Mouse (Mus musculus) kidney, embryonic 16.5 days (tissue): ENCODE measurements around the gene Cyp2c68. TPM values are rescaled to one million over a fixed set of nuclear protein-coding genes. Genes with fewer than 3 reads are reported as not detected.
"Not testable (repeated sequence)": the region's sequence is repeated elsewhere in the genome, so short reads cannot be mapped to it uniquely, and the experiment has no call there.

Source experiments
- ATAC-seq: fragments of 200-750 bp; cut with Nextera tagmentation; 2 replicates; pipeline ENCODE4 v1.8.0; 2017; ENCODE audit warnings: moderate TSS enrichment; ENCODE audit not compliant: low FRiP score, low TSS enrichment
- H3K27ac ChIP-seq: fragments of 300-500 bp; sonication (generic); 2 replicates; pipeline ENCODE4 v1.5.1; 2014; ENCODE audit warnings: low read length
- H3K27me3 ChIP-seq: fragments of 300-500 bp; sonication (generic); 2 replicates; pipeline ENCODE4 v1.6.1; 2014; ENCODE audit warnings: low read length, control low read depth, mixed read lengths; ENCODE audit not compliant: insufficient read depth
- H3K36me3 ChIP-seq: fragments of 300-500 bp; sonication (generic); 2 replicates; pipeline ENCODE4 v1.6.1; 2014; ENCODE audit warnings: low read length, control low read depth, mixed read lengths; ENCODE audit not compliant: insufficient read depth
- H3K4me1 ChIP-seq: fragments of 300-500 bp; sonication (generic); 2 replicates; pipeline ENCODE4 v1.6.1; 2014; ENCODE audit warnings: low read length, control low read depth, mixed read lengths; ENCODE audit not compliant: insufficient read depth
- H3K4me2 ChIP-seq: fragments of 300-500 bp; sonication (generic); replicated peaks from 2 replicates; pipeline ENCODE4 v1.6.1; 2014; ENCODE audit warnings: low read depth, low read length
- H3K4me3 ChIP-seq: fragments of 300-500 bp; sonication (generic); 2 replicates; pipeline ENCODE4 v1.5.1; 2014; ENCODE audit warnings: mild to moderate bottlenecking, low read length
- H3K9ac ChIP-seq: fragments of 300-500 bp; sonication (generic); replicated peaks from 2 replicates; pipeline ENCODE4 v1.6.1; 2014; ENCODE audit warnings: low read length
- H3K9me3 ChIP-seq: fragments of 300-500 bp; sonication (generic); 2 replicates; pipeline ENCODE4 v1.6.1; 2016; ENCODE audit warnings: low read length, control low read depth
- WGBS: fragments of 180-500 bp; shearing (Covaris S2); extraction: QIAGEN DNeasy Blood & Tissue Kit; methylation state at CpG from one replicate; pipeline ENCODE4 v1.1.7; 2014; 5-methylcytosine and 5-hydroxymethylcytosine counted together
- polyA plus RNA-seq: library from polyadenylated mRNA; unstranded; fragments of >200 nt; fragmentation: Nextera tagmentation; extraction: Ambion mirVana; gene quantifications from 2 replicates; pipeline ENCODE4 v1.2.1, GENCODE M21; 2015

Cyp2c68 gene
- 0.44 and 0.59 TPM in 2 replicates for polyA plus RNA-seq

DNA sequence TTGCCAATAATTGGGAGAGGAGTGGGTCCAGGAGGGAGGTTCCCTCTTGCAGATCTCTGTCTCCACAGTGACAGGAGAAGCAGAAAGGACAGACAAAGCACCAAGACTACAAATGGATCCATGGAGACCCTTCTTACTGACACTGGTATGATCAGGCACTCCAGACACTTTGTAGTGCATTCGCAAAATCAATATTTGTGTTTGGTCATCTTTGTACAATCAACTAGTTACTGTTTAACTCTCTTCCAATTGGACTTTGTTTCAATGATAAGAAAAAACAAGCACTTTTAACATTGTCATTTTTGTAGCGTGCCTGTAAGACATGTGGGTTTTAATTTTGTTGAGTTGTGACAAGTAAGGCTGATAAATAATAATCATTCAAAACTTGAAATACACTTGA is at the start of gene Cyp2c68:
TSS of gene Cyp2c68 (minus strand) at position 135 of the 400 bp plus-strand sequence.
- WGBS, result 91% methylated on average over 2 of the region's 2 CpGs
- no peak for ATAC-seq
- no peaks in the 10 kb centered on the region for H3K36me3 ChIP-seq
- H3K27ac ChIP-seq, result no peak within 1 kb of the TSS
- no peaks in the 10 kb centered on the region for H3K27me3 ChIP-seq
- H3K4me2 ChIP-seq, result no peak within 1 kb of the TSS
- H3K4me3 ChIP-seq, result no peak within 1 kb of the TSS
- H3K9me3 ChIP-seq, result no peaks in the 10 kb centered on the region
- no peaks in the 10 kb centered on the region for H3K4me1 ChIP-seq
- no peak within 1 kb of the TSS for H3K9ac ChIP-seq

GRCm38 (mm10) chr19:39785458-39785857 is 44.6 kb upstream of the Cyp2c68 start:
- H3K4me1 ChIP-seq, H3K4me2 ChIP-seq, H3K27ac ChIP-seq, H3K27me3 ChIP-seq, H3K36me3 ChIP-seq, ATAC-seq, H3K9me3 ChIP-seq, H3K9ac ChIP-seq, H3K4me3 ChIP-seq: not testable (repeated sequence)
- 76% methylated on average over 2 of the region's 2 CpGs for WGBS

DNA sequence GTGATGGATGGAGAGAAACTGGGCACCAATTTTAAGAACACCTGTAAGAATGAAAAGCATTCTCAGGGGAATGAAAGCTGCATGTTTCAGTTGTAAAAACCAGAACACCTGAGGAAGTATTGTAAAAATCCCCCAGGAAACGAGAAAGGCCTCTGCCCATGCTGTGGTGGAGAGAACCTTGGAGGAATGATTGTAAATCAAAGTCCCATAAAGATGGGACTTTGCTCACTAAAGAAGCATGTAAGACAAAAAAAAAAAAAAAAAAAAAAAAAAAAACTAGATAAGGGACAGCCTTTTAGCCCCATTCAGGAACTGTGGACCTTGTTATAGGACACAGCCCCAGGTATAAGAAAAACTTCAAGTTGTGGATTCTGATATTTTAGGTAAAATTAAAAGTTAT is 4.5 kb upstream of the Cyp2c68 start:
- no peak overlapping the region for H3K4me2 ChIP-seq
- ATAC-seq, result no peak
- WGBS, result 37% methylated on average over 1 of the region's 1 CpGs
- H3K9me3 ChIP-seq, result no peaks in the 10 kb centered on the region
- H3K36me3 ChIP-seq, result no peaks in the 10 kb centered on the region
- no peaks in the 10 kb centered on the region for H3K27me3 ChIP-seq
- no peaks in the 10 kb centered on the region for H3K4me1 ChIP-seq
- H3K9ac ChIP-seq, result no peak overlapping the region
- H3K27ac ChIP-seq, result no peak overlapping the region
- no peak overlapping the region for H3K4me3 ChIP-seq

GRCm38 (mm10) chr19:39744361-39744760 is 3.5 kb upstream of the Cyp2c68 start:
- not testable (repeated sequence) for H3K9me3 ChIP-seq, ATAC-seq, H3K4me3 ChIP-seq, H3K27me3 ChIP-seq, H3K9ac ChIP-seq, H3K27ac ChIP-seq, H3K4me2 ChIP-seq, H3K36me3 ChIP-seq, H3K4me1 ChIP-seq
- WGBS, result 68% methylated on average over 1 of the region's 1 CpGs

DNA sequence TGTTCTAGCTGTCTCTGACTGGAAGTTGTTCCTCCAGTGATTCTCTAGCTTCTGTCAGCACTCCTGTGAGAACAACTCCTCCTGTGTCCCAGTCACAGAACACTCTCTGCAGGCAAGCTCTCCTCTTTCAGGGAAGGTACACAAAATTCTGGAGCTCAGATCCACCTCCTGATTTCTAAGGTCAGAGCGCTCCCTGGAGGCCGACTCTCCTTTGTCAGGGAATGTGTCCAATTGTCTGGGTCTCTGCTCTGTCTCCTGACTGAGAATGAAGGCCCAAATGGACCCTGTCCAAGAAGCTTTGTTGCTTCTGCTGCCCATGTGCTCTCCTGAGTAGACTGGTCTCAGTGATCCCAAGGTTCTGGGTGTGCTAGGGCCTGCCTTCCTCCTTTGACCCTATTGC is 29.7 kb downstream of the Cyp2c68 start:
- ATAC-seq, result not testable (repeated sequence)

GRCm38 (mm10) chr19:39665650-39666049 is 75.2 kb downstream of the Cyp2c68 start:
- not testable (repeated sequence) for H3K27me3 ChIP-seq, H3K9me3 ChIP-seq, H3K4me2 ChIP-seq, H3K27ac ChIP-seq, H3K4me1 ChIP-seq, H3K4me3 ChIP-seq, H3K36me3 ChIP-seq, ATAC-seq, H3K9ac ChIP-seq

More for the DNA sequence above, 29.7 kb downstream of the Cyp2c68 start:
- H3K4me3 ChIP-seq, H3K4me2 ChIP-seq, H3K9me3 ChIP-seq, H3K9ac ChIP-seq, H3K27me3 ChIP-seq, H3K27ac ChIP-seq, H3K4me1 ChIP-seq, H3K36me3 ChIP-seq: not testable (repeated sequence)
- WGBS, result 75% methylated on average over 2 of the region's 2 CpGs

- Histone ChIP-seq H3K4me2 (no peak overlapping the region), H3K4me1 (no peaks in the 10 kb centered on the region), H3K9me3 (peaks cover 3% of the 10 kb centered on the region; the same call in 1 of the 2 replicates), H3K27ac (no peak overlapping the region), H3K27me3 (no peaks in the 10 kb centered on the region), H3K36me3 (no peaks in the 10 kb centered on the region), H3K4me3 (no peak overlapping the region), H3K9ac (no peak overlapping the region)
- no peak for ATAC-seq
- 45% methylated on average over 1 of the region's 1 CpGs for WGBS
Measured at GRCm38 (mm10) chr19:39652381-39652780, 88.5 kb downstream of the Cyp2c68 start.

DNA sequence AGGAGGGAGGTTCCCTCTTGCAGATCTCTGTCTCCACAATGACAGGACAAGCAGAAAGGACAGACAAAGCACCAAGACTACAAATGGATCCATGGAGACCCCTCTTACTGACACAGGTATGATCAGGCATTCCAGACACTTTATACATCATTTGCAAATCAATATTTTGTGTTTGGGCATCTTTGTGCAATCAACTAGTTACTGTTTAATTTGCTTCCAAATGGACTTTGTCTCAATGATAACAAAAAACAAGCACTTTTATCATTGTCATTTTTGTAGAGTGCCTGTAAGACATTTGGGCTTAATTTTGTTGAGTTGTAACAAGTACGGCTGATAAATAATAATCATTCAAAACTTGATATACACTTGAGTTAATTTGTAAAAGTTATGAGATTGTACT is 91.9 kb downstream of the Cyp2c68 start, which contains the start of gene Cyp2c67:
TSS of gene Cyp2c67 (minus strand) at position 114 of the 400 bp plus-strand sequence.
- Histone ChIP-seq H3K9me3 (peaks cover 6% of the 10 kb centered on the region; the same call in 1 of the 2 replicates), H3K9ac (no peak within 1 kb of the TSS), H3K27me3 (no peaks in the 10 kb centered on the region), H3K4me2 (no peak within 1 kb of the TSS), H3K36me3 (no peaks in the 10 kb centered on the region), H3K27ac (no peak within 1 kb of the TSS), H3K4me1 (no peaks in the 10 kb centered on the region), H3K4me3 (no peak within 1 kb of the TSS)
- no peak for ATAC-seq
- WGBS, result 100% methylated on average over 1 of the region's 1 CpGs

DNA sequence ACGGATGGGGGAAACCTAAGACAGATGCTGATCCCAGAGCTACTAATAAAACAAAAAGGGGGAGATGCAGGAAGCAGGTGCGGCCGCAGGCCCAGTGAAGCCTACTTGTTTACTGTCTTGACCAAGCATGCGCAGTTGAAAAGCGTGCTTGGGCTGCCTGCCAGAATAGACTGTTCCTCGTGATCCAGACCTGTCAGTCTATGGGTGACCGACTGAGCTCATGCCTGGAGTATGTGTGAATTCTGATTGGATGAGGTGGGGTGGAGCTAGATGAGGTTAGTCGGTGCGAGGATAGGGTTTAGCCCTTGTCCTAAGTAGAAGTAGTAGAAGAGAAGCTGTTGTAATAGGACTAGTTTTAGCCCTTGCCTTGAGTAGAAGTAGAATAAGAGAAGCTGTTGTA is 93.3 kb downstream of the Cyp2c68 start:
- H3K27ac ChIP-seq, result no peak overlapping the region
- no peak overlapping the region for H3K4me2 ChIP-seq
- H3K4me1 ChIP-seq, result no peaks in the 10 kb centered on the region
- H3K9ac ChIP-seq, result no peak overlapping the region
- 95% methylated on average over 9 of the region's 9 CpGs for WGBS
- H3K36me3 ChIP-seq, result no peaks in the 10 kb centered on the region
- ATAC-seq, result no peak
- no peak overlapping the region for H3K4me3 ChIP-seq
- peaks cover 6% of the 10 kb centered on the region; the same call in 1 of the 2 replicates for H3K9me3 ChIP-seq
- no peaks in the 10 kb centered on the region for H3K27me3 ChIP-seq

- H3K27ac ChIP-seq, H3K36me3 ChIP-seq, H3K4me2 ChIP-seq, ATAC-seq, H3K4me1 ChIP-seq, H3K9ac ChIP-seq, H3K4me3 ChIP-seq, H3K9me3 ChIP-seq, H3K27me3 ChIP-seq: not testable (repeated sequence)
- WGBS, result 88% methylated on average over 7 of the region's 7 CpGs
Measured at GRCm38 (mm10) chr19:39644551-39644950, 96.3 kb downstream of the Cyp2c68 start.
